Mouse (Mus musculus) olfactory bulb, adult 2 months (tissue): Measurements from ENCODE around the gene Tgfb1.

Experiments used
- CTCF ChIP-seq: fragments of 200-500 bp; IDR thresholded peaks from 2 replicates; pipeline ENCODE4 v1.5.1; 2012; ENCODE audit warnings: low read depth, mild to moderate bottlenecking, low read length, moderate library complexity; ENCODE audit not compliant: insufficient read depth
- POLR2A ChIP-seq: fragments of 200-500 bp; IDR thresholded peaks from 2 replicates; pipeline ENCODE4 v1.6.1; 2012; ENCODE audit warnings: mild to moderate bottlenecking, low read depth, low read length, moderate library complexity; ENCODE audit not compliant: insufficient read depth

DNA sequence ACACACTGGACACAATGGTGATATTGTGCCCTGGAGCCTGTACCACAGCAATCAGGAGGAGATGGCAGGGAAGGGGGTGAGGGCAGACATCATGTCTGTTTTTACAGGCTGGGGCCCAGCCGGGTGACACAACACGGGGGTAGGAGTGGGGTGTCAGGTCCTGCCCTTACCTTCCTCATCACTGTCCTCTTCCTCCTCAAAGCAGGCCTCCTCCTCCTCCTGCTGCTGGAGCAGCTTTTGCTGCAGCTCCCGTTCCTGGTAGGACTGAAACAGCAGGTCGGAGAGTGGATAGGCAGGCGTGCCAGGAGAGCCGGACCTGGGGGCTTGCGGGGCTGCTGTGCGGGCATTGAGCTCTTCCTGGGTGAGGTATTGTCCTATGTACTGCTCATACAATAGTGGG lies 27.8 kb downstream of the Tgfb1 start:
- TF ChIP-seq POLR2A (no peak), CTCF (no peak)
